Mouse (Mus musculus) liver, adult 2 months (tissue): ENCODE results near the gene Gm49366. TPM values are rescaled to one million over a fixed set of nuclear protein-coding genes. Genes with fewer than 3 reads are reported as not detected.
A peak's percentile ranks its signal among the peaks of the same experiment; 100 is the strongest.
"Not testable (repeated sequence)": the region's sequence is repeated elsewhere in the genome, so short reads cannot be mapped to it uniquely, and the experiment has no call there.

ENCODE experiments used
- DNase-seq: peaks from one replicate; pipeline ENCODE4 v3.0.0-alpha.2; 2011; ENCODE audit warnings: low read depth, low spot score; ENCODE audit errors: extremely low read depth
- H3K27ac ChIP-seq: fragments of 200-500 bp; replicated peaks from 2 replicates; pipeline ENCODE4 v1.5.1; 2012; ENCODE audit warnings: low read depth, mild to moderate bottlenecking, control low read depth, inconsistent platforms, low read length; ENCODE audit not compliant: insufficient read depth
- H3K27me3 ChIP-seq: fragments of 200-500 bp; 2 replicates; pipeline ENCODE4 v1.6.1; 2012; ENCODE audit warnings: mild to moderate bottlenecking, moderate library complexity, low read length, inconsistent platforms; ENCODE audit not compliant: control insufficient read depth, insufficient read depth
- H3K36me3 ChIP-seq: fragments of 200-500 bp; 2 replicates; pipeline ENCODE4 v1.6.1; 2012; ENCODE audit warnings: low read length, inconsistent platforms; ENCODE audit not compliant: control insufficient read depth, insufficient read depth
- H3K4me1 ChIP-seq: fragments of 200-500 bp; 2 replicates; pipeline ENCODE4 v1.6.1; 2011; ENCODE audit warnings: low read length; ENCODE audit not compliant: control insufficient read depth, insufficient read depth
- H3K4me3 ChIP-seq: fragments of 200-500 bp; 2 replicates; pipeline ENCODE4 v1.5.1; 2011; ENCODE audit warnings: low read depth, mild to moderate bottlenecking, control low read depth, low read length, moderate library complexity; ENCODE audit not compliant: insufficient read depth
- H3K79me2 ChIP-seq: fragments of 200-500 bp; 2 replicates; pipeline ENCODE4 v1.6.1; 2012; ENCODE audit warnings: inconsistent platforms, mild to moderate bottlenecking, low read length, moderate library complexity; ENCODE audit not compliant: control insufficient read depth, insufficient read depth
- H3K9ac ChIP-seq: fragments of 200-500 bp; 2 replicates; pipeline ENCODE4 v1.6.1; 2012; ENCODE audit warnings: low read depth, mild to moderate bottlenecking, control low read depth, inconsistent platforms, low read length
- CTCF ChIP-seq: fragments of 200-500 bp; IDR thresholded peaks from 2 replicates; pipeline ENCODE4 v1.5.1; 2011; ENCODE audit warnings: low read depth, low read length, control low read depth
- POLR2A ChIP-seq: fragments of 200-500 bp; IDR thresholded peaks from 2 replicates; pipeline ENCODE4 v1.6.1; 2011; ENCODE audit warnings: low read length, control low read depth; ENCODE audit not compliant: insufficient read depth; ENCODE audit errors: extremely low read depth
- WGBS: fragments of 180-500 bp; shearing (Covaris S2); methylation state at CpG from one replicate; pipeline ENCODE4 v1.1.7; 2018; 5-methylcytosine and 5-hydroxymethylcytosine counted together
- polyA plus RNA-seq: library from polyadenylated mRNA; depleted of rRNA; stranded (reverse); fragments of >200 nt; gene quantifications from 2 replicates; pipeline ENCODE4 v1.2.3, GENCODE M21; 2012
- total RNA-seq: library from RNA; depleted of rRNA; stranded (reverse); fragments of >200 nt; gene quantifications from 2 replicates; pipeline ENCODE4 v1.2.3, GENCODE M21; 2014

Gm49366 gene
- total and polyA plus RNA-seq, 2 experiments: not detected

- Histone ChIP-seq H3K4me1 (0 out of 2 replicates have a peak, but pooled peaks cover 4% of the 10 kb centered on the region), H3K79me2 (no peaks in the 10 kb centered on the region), H3K27me3 (no peaks in the 10 kb centered on the region), H3K9ac (no peak overlapping the region), H3K4me3 (no peak overlapping the region), H3K36me3 (no peaks in the 10 kb centered on the region), H3K27ac (no peak overlapping the region)
- no peak for DNase-seq
- no peak for TF ChIP-seq POLR2A
- no peak for TF ChIP-seq CTCF
- 84% methylated on average over 7 of the region's 7 CpGs for WGBS
Measured at GRCm38 (mm10) chr12:84025888-84026287, 12.8 kb upstream of the Gm49366 start.

GRCm38 (mm10) chr12:84028328-84028727 is 10.4 kb upstream of the Gm49366 start:
- H3K4me3 ChIP-seq, H3K27ac ChIP-seq, DNase-seq, H3K4me1 ChIP-seq, H3K27me3 ChIP-seq, H3K9ac ChIP-seq, H3K79me2 ChIP-seq, H3K36me3 ChIP-seq: not testable (repeated sequence)
- WGBS: 87% methylated on average over 3 of the region's 3 CpGs

GRCm38 (mm10) chr12:84029043-84029442 is 9.7 kb upstream of the Gm49366 start:
- not testable (repeated sequence) for H3K27ac ChIP-seq, H3K4me1 ChIP-seq, H3K9ac ChIP-seq, H3K27me3 ChIP-seq, H3K36me3 ChIP-seq, H3K4me3 ChIP-seq, DNase-seq, H3K79me2 ChIP-seq
- 95% methylated on average over 1 of the region's 1 CpGs for WGBS

GRCm38 (mm10) chr12:84030659-84031332 is 7.9 kb upstream of the Gm49366 start:
- Histone ChIP-seq H3K79me2 (no peaks in the 10 kb centered on the region), H3K27me3 (no peaks in the 10 kb centered on the region), H3K4me3 (no peak overlapping the region), H3K4me1 (peaks cover 10% of the 10 kb centered on the region), H3K36me3 (no peaks in the 10 kb centered on the region), H3K27ac (no peak overlapping the region), H3K9ac (no peak overlapping the region)
- DNase-seq: peak; percentile 70
- WGBS: 57% methylated on average over 4 of the region's 4 CpGs
- peak; percentile 74 for TF ChIP-seq CTCF
- TF ChIP-seq POLR2A: no peak

- peak; percentile 98 for DNase-seq
- Histone ChIP-seq H3K27me3 (no peaks in the 10 kb centered on the region), H3K4me3 (no peak overlapping the region), H3K9ac (no peak overlapping the region), H3K27ac (peak overlapping the region; percentile 67; the same call in 1 of the 2 replicates), H3K4me1 (peaks cover 14% of the 10 kb centered on the region), H3K36me3 (no peaks in the 10 kb centered on the region), H3K79me2 (no peaks in the 10 kb centered on the region)
- 22% methylated on average over 4 of the region's 4 CpGs for WGBS
- TF ChIP-seq POLR2A (no peak), CTCF (no peak)
Measured at GRCm38 (mm10) chr12:84032854-84033253, 5.9 kb upstream of the Gm49366 start.

- H3K9ac ChIP-seq, H3K36me3 ChIP-seq, DNase-seq, H3K27me3 ChIP-seq, H3K79me2 ChIP-seq, H3K4me3 ChIP-seq: not testable (repeated sequence)
- Histone ChIP-seq H3K4me1 (peaks cover 15% of the 10 kb centered on the region), H3K27ac (peak overlapping the region; percentile 67; the same call in 1 of the 2 replicates)
- WGBS: 49% methylated on average over 2 of the region's 2 CpGs
Measured at GRCm38 (mm10) chr12:84033302-84033701, 5.4 kb upstream of the Gm49366 start.
